Mouse (Mus musculus) hindbrain, embryonic 11.5 days (tissue): ENCODE results near the gene Cp. TPM values are rescaled to one million over a fixed set of nuclear protein-coding genes. Genes with fewer than 3 reads are reported as not detected.
"Not testable (repeated sequence)": the region's sequence is repeated elsewhere in the genome, so short reads cannot be mapped to it uniquely, and the experiment has no call there.

Experiments used
- ATAC-seq: fragments of 200-750 bp; cut with Nextera tagmentation; 2 replicates; pipeline ENCODE4 v1.8.0; 2017; ENCODE audit warnings: mild to moderate bottlenecking, moderate TSS enrichment, moderate library complexity; ENCODE audit not compliant: low FRiP score
- DNase-seq: peaks from one replicate; pipeline ENCODE4 v3.0.0-alpha.2; 2015; ENCODE audit warnings: low spot score
- H3K27ac ChIP-seq: fragments of 300-500 bp; sonication (generic); 2 replicates; pipeline ENCODE4 v1.5.1; 2014; ENCODE audit warnings: mild to moderate bottlenecking, low read depth, low read length
- H3K27me3 ChIP-seq: fragments of 300-500 bp; sonication (generic); 2 replicates; pipeline ENCODE4 v1.6.1; 2014; ENCODE audit warnings: mild to moderate bottlenecking, low read length, moderate library complexity, mixed read lengths; ENCODE audit not compliant: control insufficient read depth, insufficient read depth
- H3K36me3 ChIP-seq: fragments of 300-500 bp; sonication (generic); 2 replicates; pipeline ENCODE4 v1.6.1; 2014; ENCODE audit warnings: mild to moderate bottlenecking, low read length, moderate library complexity, mixed read lengths; ENCODE audit not compliant: control insufficient read depth, insufficient read depth
- H3K4me1 ChIP-seq: fragments of 300-500 bp; sonication (generic); replicated peaks from 2 replicates; pipeline ENCODE4 v1.6.1; 2014; ENCODE audit warnings: low read length, mixed read lengths; ENCODE audit not compliant: control insufficient read depth, insufficient read depth
- H3K4me2 ChIP-seq: fragments of 300-500 bp; sonication (generic); replicated peaks from 2 replicates; pipeline ENCODE4 v1.6.1; 2014; ENCODE audit warnings: mild to moderate bottlenecking, low read depth, low read length
- H3K4me3 ChIP-seq: fragments of 300-500 bp; sonication (generic); 2 replicates; pipeline ENCODE4 v1.5.1; 2014; ENCODE audit warnings: low read depth, low read length
- H3K9ac ChIP-seq: fragments of 300-500 bp; sonication (generic); 2 replicates; pipeline ENCODE4 v1.6.1; 2014; ENCODE audit warnings: low read depth, low read length
- H3K9me3 ChIP-seq: fragments of 300-500 bp; sonication (generic); 2 replicates; pipeline ENCODE4 v1.6.1; 2016; ENCODE audit warnings: low read length; ENCODE audit not compliant: control insufficient read depth
- WGBS: fragments of 180-500 bp; shearing (Covaris S2); extraction: QIAGEN DNeasy Blood & Tissue Kit; methylation state at CpG from one replicate; pipeline ENCODE4 v1.1.7; 2014; 5-methylcytosine and 5-hydroxymethylcytosine counted together
- polyA plus RNA-seq: library from polyadenylated mRNA; unstranded; fragments of >200 nt; fragmentation: Nextera tagmentation; extraction: Ambion mirVana; gene quantifications from 2 replicates; pipeline ENCODE4 v1.2.1, GENCODE M21; 2014

The Cp gene
- polyA plus RNA-seq, 1 experiment from 2014 or later = 7.8 TPM

DNA sequence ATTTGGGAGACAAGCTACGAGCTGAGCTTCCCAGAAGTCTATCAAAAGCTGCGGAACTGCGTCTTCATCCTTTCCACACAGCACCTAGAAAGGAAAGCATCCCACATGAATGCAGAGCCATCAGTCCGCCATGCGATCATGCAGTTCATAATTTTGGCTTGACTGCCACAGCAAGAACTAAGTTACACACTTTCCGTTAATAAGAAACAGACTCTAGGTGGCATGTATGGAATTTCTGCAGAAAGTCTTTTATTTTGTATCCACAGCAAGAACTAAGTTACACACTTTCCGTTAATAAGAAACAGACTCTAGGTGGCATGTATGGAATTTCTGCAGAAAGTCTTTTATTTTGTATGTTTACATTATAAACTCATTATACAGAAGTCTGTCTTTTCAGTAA, 54.1 kb downstream of the Cp start:
- not testable (repeated sequence) for H3K36me3 ChIP-seq, H3K9me3 ChIP-seq, H3K27me3 ChIP-seq, H3K4me2 ChIP-seq, H3K27ac ChIP-seq, ATAC-seq, H3K9ac ChIP-seq, H3K4me1 ChIP-seq, H3K4me3 ChIP-seq
- peak; percentile 15 for DNase-seq
- WGBS = 82% methylated on average over 7 of the region's 7 CpGs

DNA sequence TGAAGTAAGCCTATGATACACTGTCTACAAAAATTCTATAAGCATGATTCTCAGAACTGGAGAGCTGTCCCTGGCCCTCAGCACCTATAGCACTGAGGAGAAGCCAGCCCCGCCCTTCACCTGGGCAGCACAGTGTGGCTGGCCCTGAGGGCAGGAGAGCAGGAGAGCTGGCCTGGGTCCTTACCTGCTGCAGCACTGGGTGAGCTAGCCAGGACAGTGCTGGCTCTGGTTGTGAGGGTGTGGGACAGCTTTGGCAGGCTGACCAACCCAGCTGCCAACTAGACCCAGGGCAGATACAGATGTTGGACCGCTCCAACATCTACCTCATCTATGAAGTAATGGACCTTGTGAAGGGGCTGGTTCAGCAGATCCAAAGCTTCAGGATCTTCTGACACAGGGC, 57.6 kb downstream of the Cp start:
- ATAC-seq (no peak), DNase-seq (no peak)
- WGBS = 98% methylated on average over 2 of the region's 2 CpGs
- H3K4me1 ChIP-seq = no peaks in the 10 kb centered on the region
- no peak overlapping the region for H3K9ac ChIP-seq
- no peaks in the 10 kb centered on the region for H3K27me3 ChIP-seq
- H3K4me2 ChIP-seq = no peak overlapping the region
- H3K4me3 ChIP-seq = no peak overlapping the region
- no peaks in the 10 kb centered on the region for H3K9me3 ChIP-seq
- no peak overlapping the region for H3K27ac ChIP-seq
- no peaks in the 10 kb centered on the region for H3K36me3 ChIP-seq

DNA sequence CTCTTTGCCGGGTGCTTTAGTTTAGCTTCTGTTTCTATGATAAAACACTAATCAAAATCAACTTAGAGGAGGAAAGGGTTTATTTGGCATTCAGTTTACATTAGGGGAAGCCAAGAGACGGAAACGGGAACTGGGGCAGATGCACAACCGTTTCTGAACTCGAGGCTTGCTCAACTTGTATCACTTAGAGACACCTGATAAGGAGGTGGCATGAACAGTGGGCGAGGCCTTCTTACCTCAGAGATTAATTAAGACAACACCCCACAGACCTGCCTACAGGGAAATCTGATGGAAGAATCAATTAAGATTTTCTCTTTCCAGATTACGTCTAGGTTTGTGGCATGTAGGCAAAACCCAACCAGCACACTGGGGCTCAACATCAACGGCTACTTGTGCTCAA, 61.2 kb downstream of the Cp start:
- no peaks in the 10 kb centered on the region for H3K36me3 ChIP-seq
- no peak for ATAC-seq
- no peak overlapping the region for H3K4me3 ChIP-seq
- H3K4me2 ChIP-seq = no peak overlapping the region
- H3K27me3 ChIP-seq = no peaks in the 10 kb centered on the region
- H3K9me3 ChIP-seq = no peaks in the 10 kb centered on the region
- H3K27ac ChIP-seq = no peak overlapping the region
- 92% methylated on average over 8 of the region's 8 CpGs for WGBS
- no peak for DNase-seq
- H3K4me1 ChIP-seq = no peaks in the 10 kb centered on the region
- H3K9ac ChIP-seq = no peak overlapping the region

GRCm38 (mm10) chr3:20023832-20024231, 67.0 kb downstream of the Cp start:
- H3K4me1 ChIP-seq = no peaks in the 10 kb centered on the region
- H3K9ac ChIP-seq = no peak overlapping the region
- H3K27me3 ChIP-seq = no peaks in the 10 kb centered on the region
- H3K4me2 ChIP-seq = no peak overlapping the region
- peaks cover 4% of the 10 kb centered on the region; the same call in 1 of the 2 replicates for H3K36me3 ChIP-seq
- ATAC-seq = no peak
- H3K4me3 ChIP-seq = no peak overlapping the region
- H3K27ac ChIP-seq = no peak overlapping the region
- 33% methylated on average over 1 of the region's 1 CpGs for WGBS
- H3K9me3 ChIP-seq = no peaks in the 10 kb centered on the region
- no peak for DNase-seq

DNA sequence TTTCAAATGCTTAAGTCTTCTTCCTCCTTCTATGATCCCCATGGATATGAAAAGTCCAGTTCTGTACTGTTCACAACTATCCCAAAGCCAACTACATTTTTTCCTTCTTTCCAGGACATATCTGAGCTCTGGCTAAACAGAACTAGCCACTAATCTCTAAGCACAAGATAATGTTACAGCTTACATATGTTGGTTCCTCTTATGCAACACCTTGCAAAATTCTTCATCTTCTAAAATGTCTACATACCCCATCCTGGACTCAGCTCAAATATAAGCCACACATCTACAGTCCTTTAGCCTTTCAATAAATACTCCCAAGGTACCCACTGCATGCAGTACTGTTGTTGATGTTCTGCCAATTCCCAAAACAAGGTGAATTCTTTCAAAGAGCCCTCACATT, 69.6 kb downstream of the Cp start:
- H3K4me2 ChIP-seq = no peak overlapping the region
- no peak overlapping the region for H3K9ac ChIP-seq
- no peaks in the 10 kb centered on the region for H3K4me1 ChIP-seq
- H3K9me3 ChIP-seq = no peaks in the 10 kb centered on the region
- peaks cover 4% of the 10 kb centered on the region; the same call in 1 of the 2 replicates for H3K36me3 ChIP-seq
- no peak for ATAC-seq
- H3K27ac ChIP-seq = no peak overlapping the region
- H3K27me3 ChIP-seq = no peaks in the 10 kb centered on the region
- DNase-seq = no peak
- no peak overlapping the region for H3K4me3 ChIP-seq

DNA sequence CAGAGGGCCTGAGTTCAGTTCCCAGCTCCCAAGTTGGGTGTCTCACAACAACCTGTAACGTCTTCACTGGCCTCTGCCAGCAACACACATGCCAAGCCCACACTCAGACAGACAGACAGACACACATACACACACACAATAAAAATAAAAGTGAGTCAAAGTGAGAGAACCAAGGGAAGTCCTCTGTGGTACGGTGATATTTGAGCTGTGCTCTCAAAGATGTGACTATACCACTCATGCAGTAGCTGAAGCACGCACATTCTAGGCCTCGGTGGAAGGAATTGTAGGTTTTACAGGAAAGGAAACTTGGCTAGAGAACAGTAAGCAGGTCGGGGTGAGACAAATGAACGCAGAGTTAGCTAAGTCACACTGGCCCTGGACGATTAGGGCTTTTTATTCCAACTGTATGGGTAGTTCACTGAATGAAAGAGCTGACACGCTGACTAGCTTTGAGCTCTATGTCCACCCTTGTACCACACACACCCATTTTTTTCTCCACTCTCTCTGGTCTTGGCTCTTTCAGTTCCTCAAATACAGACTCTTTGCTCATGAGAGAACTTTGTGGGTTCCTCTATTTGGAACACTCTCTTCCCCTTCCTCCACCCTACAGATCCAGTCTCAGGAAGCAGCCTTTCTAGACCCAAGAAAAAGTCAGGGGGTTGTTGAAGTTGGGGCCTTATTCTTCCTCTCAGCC, 70.3 kb downstream of the Cp start:
- Histone ChIP-seq H3K9ac (no peak overlapping the region), H3K27ac (no peak overlapping the region), H3K36me3 (peaks cover 4% of the 10 kb centered on the region; the same call in 1 of the 2 replicates), H3K4me1 (no peaks in the 10 kb centered on the region), H3K4me2 (no peak overlapping the region), H3K9me3 (no peaks in the 10 kb centered on the region), H3K27me3 (no peaks in the 10 kb centered on the region), H3K4me3 (no peak overlapping the region)
- 95% methylated on average over 8 of the region's 8 CpGs for WGBS
- DNase-seq (no peak), ATAC-seq (no peak)

- DNase-seq (no peak), ATAC-seq (no peak)
- Histone ChIP-seq H3K27ac (no peak overlapping the region), H3K36me3 (peaks cover 4% of the 10 kb centered on the region; the same call in 1 of the 2 replicates), H3K4me2 (no peak overlapping the region), H3K4me3 (no peak overlapping the region), H3K9me3 (no peaks in the 10 kb centered on the region), H3K4me1 (no peaks in the 10 kb centered on the region), H3K9ac (no peak overlapping the region), H3K27me3 (no peaks in the 10 kb centered on the region)
- WGBS = 91% methylated on average over 5 of the region's 5 CpGs
These were observed 70.9 kb downstream of the Cp start for GRCm38 (mm10) chr3:20027788-20028187.

- H3K36me3 ChIP-seq = peaks cover 4% of the 10 kb centered on the region; the same call in 1 of the 2 replicates
- no peaks in the 10 kb centered on the region for H3K27me3 ChIP-seq
- no peaks in the 10 kb centered on the region for H3K9me3 ChIP-seq
- H3K4me3 ChIP-seq = no peak overlapping the region
- no peak for DNase-seq
- no peak overlapping the region for H3K4me2 ChIP-seq
- WGBS = 92% methylated on average over 3 of the region's 3 CpGs
- no peaks in the 10 kb centered on the region for H3K4me1 ChIP-seq
- H3K9ac ChIP-seq = no peak overlapping the region
- H3K27ac ChIP-seq = no peak overlapping the region
- no peak for ATAC-seq
These were observed 71.8 kb downstream of the Cp start for GRCm38 (mm10) chr3:20028640-20029039.

DNA sequence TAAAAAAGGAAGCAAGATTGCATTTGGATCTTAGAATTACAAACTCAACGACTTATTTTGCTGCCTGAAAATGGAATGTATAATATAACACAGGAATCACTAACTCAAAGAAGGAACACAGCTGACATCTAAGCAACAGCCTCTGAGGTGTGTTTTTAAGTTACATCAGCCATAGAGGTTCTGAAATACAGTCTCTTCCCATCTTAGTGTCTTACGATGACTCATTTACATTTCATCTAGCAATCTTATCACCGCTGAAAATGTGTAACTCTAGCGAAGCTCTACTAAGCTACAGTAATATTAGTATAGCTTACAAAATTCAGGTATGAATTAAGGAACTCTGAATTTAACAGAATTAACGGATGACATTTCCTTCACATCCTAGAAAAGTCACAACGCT, 74.0 kb downstream of the Cp start:
- no peak for ATAC-seq

More for the DNA sequence above, 74.0 kb downstream of the Cp start:
- DNase-seq = no peak
- Histone ChIP-seq H3K27ac (no peak overlapping the region), H3K9ac (no peak overlapping the region), H3K4me3 (no peak overlapping the region), H3K4me2 (no peak overlapping the region), H3K27me3 (no peaks in the 10 kb centered on the region), H3K9me3 (no peaks in the 10 kb centered on the region), H3K4me1 (no peaks in the 10 kb centered on the region), H3K36me3 (no peaks in the 10 kb centered on the region)
- WGBS = 94% methylated on average over 6 of the region's 6 CpGs
